Mouse (Mus musculus) G1E (cell line): ENCODE data around the gene Klf1.

Experiments
- CTCF ChIP-seq: IDR thresholded peaks from 2 replicates; pipeline ENCODE4 v1.5.1; 2012; ENCODE audit warnings: low read depth, low read length, inconsistent platforms, mixed read lengths
- GATA1 ChIP-seq: IDR thresholded peaks from 2 replicates; pipeline ENCODE4 v1.6.1; 2012; ENCODE audit warnings: borderline replicate concordance, low read length, inconsistent platforms, mixed read lengths
- GATA2 ChIP-seq: IDR thresholded peaks from 2 replicates; pipeline ENCODE4 v1.6.1; 2012; ENCODE audit warnings: low read depth, low read length, inconsistent platforms, borderline replicate concordance
- TAL1 ChIP-seq: conservative IDR thresholded peaks from 2 replicates; pipeline ENCODE4 v1.6.1; 2012; ENCODE audit warnings: low read depth, low read length, inconsistent platforms, mixed read lengths

- TF ChIP-seq CTCF = no peak
- no peak for TF ChIP-seq GATA1
- no peak for TF ChIP-seq TAL1
- no peak for TF ChIP-seq GATA2
Observed at GRCm38 (mm10) chr8:84936041-84936961, 34.6 kb downstream of the Klf1 start.
